Mouse (Mus musculus) megakaryocyte, embryonic 14.5 days (primary cell): ENCODE results near the gene Ptov1. TPM values are rescaled to one million over a fixed set of nuclear protein-coding genes. Genes with fewer than 3 reads are reported as not detected.

Experiments used
- H3K27me3 ChIP-seq: replicated peaks from 2 replicates; pipeline ENCODE3; 2012; ENCODE audit warnings: inconsistent platforms
- H3K36me3 ChIP-seq: replicated peaks from 2 replicates; pipeline ENCODE3; 2012; ENCODE audit warnings: low read length, inconsistent platforms, mixed read lengths
- H3K4me1 ChIP-seq: 2 replicates; pipeline ENCODE4 v1.6.1; 2012; ENCODE audit warnings: inconsistent platforms
- H3K4me3 ChIP-seq: replicated peaks from 2 replicates; pipeline ENCODE3; 2012; ENCODE audit warnings: moderate library complexity, mild to moderate bottlenecking, inconsistent platforms
- H3K9me3 ChIP-seq: 2 replicates; pipeline ENCODE4 v1.6.1; 2012; ENCODE audit warnings: inconsistent platforms
- FLI1 ChIP-seq: IDR thresholded peaks from 2 replicates; pipeline ENCODE4 v1.6.1; 2012; ENCODE audit warnings: low read length, inconsistent platforms, mixed read lengths
- GATA1 ChIP-seq: IDR thresholded peaks from 3 replicates; pipeline ENCODE4 v1.6.1; 2012; ENCODE audit warnings: mixed read lengths, low read length, inconsistent platforms, borderline replicate concordance
- polyA plus RNA-seq: library from polyadenylated mRNA; stranded (reverse); fragments of >175 nt; gene quantifications from 2 replicates; pipeline ENCODE4 v1.2.3, GENCODE M21; 2012; ENCODE audit warnings: low replicate concordance; ENCODE audit not compliant: insufficient read depth

Gene Ptov1
- polyA plus RNA-seq, 1 experiment, result 191 TPM

DNA sequence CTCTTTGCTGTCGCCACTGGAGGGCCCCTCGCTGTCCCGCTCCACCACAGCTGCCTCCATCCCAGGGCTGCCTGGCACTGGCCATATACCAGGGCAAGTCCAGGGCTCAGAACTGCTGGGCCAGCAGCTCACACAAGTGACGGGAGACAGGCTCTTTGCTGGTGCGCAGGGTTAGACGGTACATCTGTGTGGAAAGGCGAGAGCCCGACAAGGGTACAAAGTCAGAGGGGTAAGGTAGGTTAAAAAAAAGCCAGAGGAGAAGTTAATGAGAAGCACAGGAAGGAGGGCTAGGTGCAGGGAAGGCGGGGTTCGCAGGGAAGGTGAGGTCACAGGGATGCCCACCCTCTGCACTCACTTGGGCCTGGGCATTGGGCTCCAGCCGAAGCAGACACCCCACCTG is 31.0 kb upstream of the Ptov1 start:
- H3K9me3 ChIP-seq, result no peaks in the 10 kb centered on the region
- no peak for TF ChIP-seq GATA1
- TF ChIP-seq FLI1, result no peak
- H3K36me3 ChIP-seq, result peaks cover 87% of the 10 kb centered on the region
- H3K4me1 ChIP-seq, result peaks cover 58% of the 10 kb centered on the region
- no peak overlapping the region for H3K4me3 ChIP-seq
- H3K27me3 ChIP-seq, result no peaks in the 10 kb centered on the region

DNA sequence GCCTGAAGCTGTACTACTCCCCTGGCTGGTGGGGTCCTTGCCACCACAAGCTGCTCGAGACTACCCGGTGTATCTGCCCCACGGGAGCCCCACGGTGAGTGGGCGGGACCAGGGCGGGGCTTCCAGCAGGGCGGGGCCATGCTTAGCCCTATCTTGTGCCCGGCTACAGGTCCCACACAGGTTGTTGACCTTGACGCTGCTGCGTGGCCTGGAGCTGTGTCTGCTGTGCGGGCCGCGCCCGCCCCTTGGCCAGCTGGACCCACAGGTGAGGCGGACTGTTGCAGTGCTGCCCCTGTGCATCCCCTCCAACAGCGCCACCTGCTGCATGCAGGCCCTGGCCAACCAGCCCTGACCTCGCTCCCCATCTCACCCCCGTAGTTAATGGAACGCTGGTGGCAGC is 29.0 kb upstream of the Ptov1 start:
- TF ChIP-seq GATA1 (no peak), FLI1 (no peak)
- Histone ChIP-seq H3K9me3 (no peaks in the 10 kb centered on the region), H3K4me3 (peak overlapping the region; percentile 26), H3K36me3 (peaks cover 66% of the 10 kb centered on the region), H3K27me3 (no peaks in the 10 kb centered on the region), H3K4me1 (peaks cover 63% of the 10 kb centered on the region)

DNA sequence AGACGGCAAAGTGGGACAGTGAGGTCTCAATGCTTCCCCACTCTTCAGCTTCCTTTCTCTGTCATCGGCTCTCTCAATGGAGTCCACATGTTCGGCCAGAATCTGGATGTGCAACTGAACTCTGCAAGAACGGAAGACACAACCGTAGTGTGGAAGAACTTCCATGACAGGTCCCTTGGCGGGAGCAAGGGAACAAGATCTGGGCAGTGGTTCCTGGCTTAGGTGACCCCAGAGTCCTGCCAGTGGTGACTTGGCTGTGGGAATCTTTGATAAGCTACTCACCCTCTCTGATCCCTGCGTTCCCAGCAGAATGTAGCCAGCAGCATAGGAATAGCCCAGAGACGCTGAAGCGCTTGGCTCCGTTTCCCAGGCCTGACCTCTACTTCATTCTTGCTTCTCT is 26.9 kb upstream of the Ptov1 start:
- peaks cover 68% of the 10 kb centered on the region for H3K4me1 ChIP-seq
- H3K4me3 ChIP-seq, result peak overlapping the region; percentile 94
- no peaks in the 10 kb centered on the region for H3K27me3 ChIP-seq
- TF ChIP-seq GATA1, result no peak
- no peak for TF ChIP-seq FLI1
- H3K36me3 ChIP-seq, result peaks cover 45% of the 10 kb centered on the region
- H3K9me3 ChIP-seq, result no peaks in the 10 kb centered on the region

DNA sequence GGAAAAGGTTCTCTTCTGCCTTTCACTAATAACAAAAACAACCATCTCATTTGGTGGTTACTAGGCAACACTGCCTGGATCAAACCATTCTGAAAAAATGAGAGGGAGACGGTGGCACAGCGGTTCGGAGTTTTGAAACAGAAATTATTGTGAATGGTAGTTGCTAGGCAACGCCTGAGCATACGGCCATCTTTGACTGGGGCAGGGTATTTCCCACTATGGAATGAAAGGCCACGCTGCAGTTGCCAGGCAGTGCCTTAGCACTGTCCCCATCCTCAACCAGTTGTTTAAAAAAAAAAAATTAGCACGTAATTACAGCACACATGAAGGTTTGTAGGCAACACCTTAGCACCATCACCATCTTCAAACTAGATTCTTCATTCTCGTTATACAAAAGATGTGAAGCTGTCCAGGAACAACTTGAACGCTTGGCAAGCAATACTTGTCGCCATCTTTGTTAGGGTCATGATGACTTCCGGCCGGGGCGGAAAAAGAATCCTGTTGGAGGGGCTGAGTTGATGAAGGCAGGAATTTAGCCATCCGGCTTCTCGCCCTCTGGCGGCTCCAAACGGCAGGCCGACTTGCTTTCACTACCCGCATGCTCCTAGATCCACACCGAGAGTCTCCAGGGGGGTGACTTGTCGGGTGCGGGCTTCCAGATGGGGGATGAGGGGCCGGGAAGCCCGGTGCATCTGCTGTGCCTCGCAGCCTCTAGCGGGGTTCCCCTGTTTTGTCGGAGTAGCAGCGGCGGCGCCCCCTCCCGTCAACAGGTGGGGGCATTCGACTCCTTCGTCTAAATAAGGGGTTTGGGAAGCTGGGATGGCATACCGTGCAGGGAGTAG is 26.2 kb upstream of the Ptov1 start, which contains the start of gene Fuz:
TSS of gene Fuz (plus strand) at position 487 of the 842 bp plus-strand sequence.
- Histone ChIP-seq H3K4me3 (peak within 1 kb of the TSS; percentile 94), H3K9me3 (no peaks in the 10 kb centered on the region), H3K4me1 (peaks cover 68% of the 10 kb centered on the region), H3K27me3 (no peaks in the 10 kb centered on the region), H3K36me3 (peaks cover 41% of the 10 kb centered on the region)
- TF ChIP-seq GATA1 (no peak), FLI1 (no peak)

DNA sequence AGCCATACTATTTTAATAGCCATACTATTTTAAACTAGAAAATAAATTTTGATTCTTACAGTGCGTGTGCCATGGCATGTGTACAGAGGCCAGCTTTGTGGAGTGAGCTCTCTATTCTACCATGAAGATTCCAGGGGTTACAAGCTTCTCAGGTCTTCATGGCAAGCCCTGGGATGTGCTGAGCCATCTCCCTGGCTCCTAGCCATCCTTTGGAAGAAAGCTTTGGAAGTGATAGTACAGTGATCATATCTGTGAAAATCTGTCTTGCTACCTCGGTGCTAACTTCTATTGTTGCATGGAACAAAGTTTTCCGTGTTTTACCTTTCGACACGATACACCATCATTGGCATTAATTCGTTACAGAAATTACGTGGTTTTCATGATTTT is 25.6 kb upstream of the Ptov1 start:
- peaks cover 41% of the 10 kb centered on the region for H3K36me3 ChIP-seq
- TF ChIP-seq GATA1, result no peak
- no peak for TF ChIP-seq FLI1
- peaks cover 74% of the 10 kb centered on the region for H3K4me1 ChIP-seq
- H3K9me3 ChIP-seq, result no peaks in the 10 kb centered on the region
- peak overlapping the region; percentile 94 for H3K4me3 ChIP-seq
- H3K27me3 ChIP-seq, result no peaks in the 10 kb centered on the region

DNA sequence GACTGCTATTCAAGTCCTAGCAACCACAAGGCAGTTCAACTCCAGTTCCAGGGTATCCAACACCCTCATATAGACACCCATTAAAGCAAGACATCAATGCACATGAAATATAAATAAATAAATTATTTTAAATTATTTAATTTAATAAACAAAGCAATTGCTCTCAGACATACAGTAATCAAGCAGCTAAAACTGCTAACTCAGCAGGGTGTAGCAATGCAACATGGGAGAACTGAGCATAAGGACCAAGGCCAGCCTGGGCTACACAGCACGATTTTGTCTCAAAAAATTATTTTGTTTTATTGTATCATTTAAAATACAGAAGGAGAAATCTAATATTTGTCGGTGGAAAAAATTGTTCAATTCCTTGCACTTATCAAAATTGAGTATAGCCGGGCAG is 24.6 kb upstream of the Ptov1 start:
- H3K4me1 ChIP-seq, result peaks cover 68% of the 10 kb centered on the region

DNA sequence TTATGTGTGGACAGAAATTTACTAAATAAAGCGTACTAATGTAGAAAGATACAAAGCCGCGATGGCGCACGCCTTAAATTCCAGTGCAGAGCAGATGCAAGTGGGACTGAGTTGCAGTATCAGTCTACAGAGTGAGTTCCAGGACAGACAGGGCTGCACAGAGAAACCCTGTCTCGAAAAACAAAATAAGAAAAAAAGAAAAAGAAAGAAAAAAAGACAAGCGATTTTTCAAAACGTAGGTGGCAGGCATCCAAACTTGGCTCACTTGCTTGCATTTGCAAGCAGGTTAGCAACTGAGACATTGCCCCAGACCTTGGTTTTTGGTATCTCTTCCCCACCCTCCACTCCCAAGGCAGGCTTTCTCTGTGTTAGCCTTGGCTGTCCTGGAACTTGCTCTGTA is 23.6 kb upstream of the Ptov1 start:
- peak overlapping the region; percentile 64 for H3K4me3 ChIP-seq
- peaks cover 37% of the 10 kb centered on the region for H3K36me3 ChIP-seq
- no peaks in the 10 kb centered on the region for H3K9me3 ChIP-seq
- TF ChIP-seq GATA1 (no peak), FLI1 (no peak)
- H3K4me1 ChIP-seq, result peaks cover 68% of the 10 kb centered on the region
- H3K27me3 ChIP-seq, result no peaks in the 10 kb centered on the region

More for the DNA sequence above, 24.6 kb upstream of the Ptov1 start:
- no peaks in the 10 kb centered on the region for H3K27me3 ChIP-seq
- H3K4me3 ChIP-seq, result no peak overlapping the region
- no peak for TF ChIP-seq GATA1
- TF ChIP-seq FLI1, result no peak
- peaks cover 37% of the 10 kb centered on the region for H3K36me3 ChIP-seq
- H3K9me3 ChIP-seq, result no peaks in the 10 kb centered on the region

DNA sequence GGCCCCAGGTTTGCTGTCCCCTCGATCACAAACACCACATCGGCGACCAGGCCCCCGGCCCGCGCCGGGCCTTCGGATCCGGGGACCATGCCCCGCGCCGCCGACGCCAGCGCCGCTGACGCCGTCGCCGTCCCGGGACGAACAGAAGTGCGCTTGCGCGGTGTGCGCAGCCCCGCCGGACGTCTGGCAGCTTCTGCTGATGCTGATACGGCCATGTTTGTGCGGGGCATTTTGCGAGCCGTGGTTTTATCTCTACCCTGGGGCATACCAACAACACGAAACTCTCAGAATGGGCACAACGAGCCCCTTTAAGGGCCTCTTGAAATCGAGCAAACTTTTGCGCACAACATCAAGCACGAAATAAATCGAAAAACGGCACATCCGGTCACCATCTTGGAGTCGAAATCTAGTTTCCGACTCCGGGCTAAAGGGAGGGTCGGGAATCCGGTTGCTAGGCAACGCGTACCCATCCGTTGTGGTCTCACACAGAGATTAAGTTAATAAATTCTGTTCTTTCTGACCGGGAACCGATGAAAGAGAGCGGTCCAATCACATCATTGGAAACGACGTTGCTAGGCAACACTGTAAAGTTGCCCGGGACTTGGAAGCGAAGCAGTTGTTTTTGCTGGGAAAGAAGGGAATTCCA is 22.8 kb upstream of the Ptov1 start, which contains the start of gene Med25:
TSS of gene Med25 (minus strand) at position 437 of the 646 bp plus-strand sequence.
- H3K36me3 ChIP-seq, result peaks cover 33% of the 10 kb centered on the region
- H3K4me3 ChIP-seq, result peak within 1 kb of the TSS; percentile 93
- no peaks in the 10 kb centered on the region for H3K27me3 ChIP-seq
- no peaks in the 10 kb centered on the region for H3K9me3 ChIP-seq
- peaks cover 64% of the 10 kb centered on the region for H3K4me1 ChIP-seq
- TF ChIP-seq GATA1 (no peak), FLI1 (peak; percentile 34; the same call in 1 of the 2 replicates)

DNA sequence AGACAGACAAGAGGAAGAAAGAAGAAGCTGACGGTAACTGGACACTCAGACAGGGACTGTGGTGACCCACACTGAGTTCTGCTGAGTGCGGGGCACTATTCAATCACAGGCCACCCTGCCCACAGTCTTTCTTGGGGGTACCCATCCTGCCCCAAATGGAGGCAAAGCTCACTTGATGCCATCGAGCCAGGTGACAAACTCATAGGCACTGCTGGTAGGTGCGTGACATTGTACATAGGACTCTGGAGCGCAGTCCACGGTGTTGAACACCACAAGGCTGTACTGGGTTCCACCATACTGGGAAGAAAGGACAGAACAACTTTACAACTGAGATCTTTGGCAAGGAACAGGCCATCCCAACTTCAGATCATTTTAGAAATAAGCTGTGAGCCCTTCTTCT is 22.0 kb upstream of the Ptov1 start:
- Histone ChIP-seq H3K36me3 (peaks cover 37% of the 10 kb centered on the region), H3K9me3 (no peaks in the 10 kb centered on the region)

DNA sequence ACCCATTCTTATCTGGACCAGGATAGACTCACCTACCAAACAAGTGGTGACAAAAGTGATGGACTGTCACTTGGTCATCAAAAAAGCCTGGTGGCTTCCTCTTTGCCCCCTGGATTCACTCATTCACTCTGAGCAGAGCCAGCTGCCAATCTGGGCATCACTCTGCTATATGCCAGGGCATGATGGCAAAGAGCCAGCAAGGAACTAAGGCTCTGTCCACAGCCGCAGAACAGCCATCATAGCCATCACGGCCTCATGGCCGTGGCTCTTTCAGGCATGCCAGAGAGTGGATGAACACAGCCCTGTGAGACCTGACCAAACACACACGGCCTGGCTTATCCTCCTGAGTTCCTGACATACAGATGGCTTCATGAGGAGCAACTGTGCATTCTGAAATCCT is 21.1 kb upstream of the Ptov1 start:
- Histone ChIP-seq H3K4me1 (peaks cover 68% of the 10 kb centered on the region), H3K4me3 (peak overlapping the region; percentile 83), H3K27me3 (no peaks in the 10 kb centered on the region), H3K9me3 (no peaks in the 10 kb centered on the region), H3K36me3 (peaks cover 46% of the 10 kb centered on the region)
- TF ChIP-seq FLI1 (no peak), GATA1 (no peak)

More for the DNA sequence above, 22.0 kb upstream of the Ptov1 start:
- Histone ChIP-seq H3K4me3 (peak overlapping the region; percentile 93), H3K27me3 (no peaks in the 10 kb centered on the region), H3K4me1 (peaks cover 64% of the 10 kb centered on the region)
- no peak for TF ChIP-seq GATA1
- TF ChIP-seq FLI1, result no peak
